Mouse (Mus musculus) right cerebral cortex, adult 2 months (tissue): ENCODE results near the gene Srsf2.
A peak's percentile ranks its signal among the peaks of the same experiment; 100 is the strongest.
"Not testable (repeated sequence)": the region's sequence is repeated elsewhere in the genome, so short reads cannot be mapped to it uniquely, and the experiment has no call there.

ENCODE experiments used
- DNase-seq, 2 experiments: peaks; one replicate each; pipeline ENCODE4 v3.0.0; 2021 to 2022; ENCODE audit warnings: low spot score in 2 of 2

Srsf2 gene

DNA sequence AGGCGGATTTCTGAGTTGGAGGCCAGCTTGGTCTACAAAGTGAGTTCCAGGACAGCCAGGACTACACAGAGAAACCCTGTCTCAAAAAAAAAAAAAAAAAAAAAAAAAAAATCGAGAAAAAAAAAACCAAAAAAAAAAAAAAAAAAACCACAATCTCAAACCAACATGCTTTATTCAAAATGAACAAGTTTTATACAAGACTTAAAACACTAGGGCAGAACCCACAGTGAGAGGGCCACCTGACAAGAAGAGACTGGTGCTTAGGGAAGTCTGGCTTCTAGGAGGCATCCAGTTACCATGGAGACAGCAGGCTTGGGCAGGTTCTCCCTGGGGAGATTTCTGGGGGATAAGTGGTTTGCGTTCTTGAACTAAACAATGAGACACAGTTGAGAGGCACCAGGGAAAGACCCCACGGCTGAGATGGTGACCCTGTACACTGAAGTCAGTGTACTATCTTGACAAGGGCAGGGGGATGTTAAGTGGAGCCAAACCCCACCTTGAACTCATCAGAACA lies 20.7 kb downstream of the Srsf2 start:
- no peak for DNase-seq

DNA sequence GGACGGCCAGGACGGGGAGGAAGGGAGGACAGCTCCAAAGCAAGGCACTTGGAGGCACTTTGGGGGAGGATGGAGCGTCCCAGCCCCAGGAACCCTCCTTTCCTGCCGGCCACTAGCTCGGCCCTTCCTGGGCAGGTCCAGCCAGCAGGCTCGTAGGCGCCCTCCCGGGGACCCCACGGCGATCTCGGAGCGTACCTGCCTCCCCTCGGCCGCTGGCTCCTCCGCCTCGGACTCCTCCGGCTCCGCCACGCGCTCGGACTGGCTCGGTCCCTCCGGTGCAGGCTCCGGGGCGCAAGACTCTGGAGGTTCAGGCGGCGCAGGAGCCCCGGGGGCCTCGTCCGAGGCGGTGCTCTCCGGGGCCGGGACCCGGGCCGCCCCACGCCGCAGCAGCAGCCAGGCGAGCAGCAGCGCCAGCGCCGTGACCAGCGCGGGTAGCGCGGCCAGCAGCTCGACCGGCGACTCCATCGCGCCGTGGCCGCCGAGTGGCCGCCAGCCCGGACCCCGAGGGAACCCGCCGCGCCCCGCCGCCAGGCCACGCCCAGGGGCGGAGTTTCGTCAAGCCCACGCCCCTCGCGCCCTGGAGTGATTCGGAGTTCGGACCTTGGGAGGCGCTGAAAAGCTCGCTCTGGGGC lies 25.2 kb downstream of the Srsf2 start, which contains the start of gene Mxra7:
Gene Mxra7 (minus strand): TSS at position 513 of the 632 bp plus-strand sequence.
- no peak for DNase-seq

DNA sequence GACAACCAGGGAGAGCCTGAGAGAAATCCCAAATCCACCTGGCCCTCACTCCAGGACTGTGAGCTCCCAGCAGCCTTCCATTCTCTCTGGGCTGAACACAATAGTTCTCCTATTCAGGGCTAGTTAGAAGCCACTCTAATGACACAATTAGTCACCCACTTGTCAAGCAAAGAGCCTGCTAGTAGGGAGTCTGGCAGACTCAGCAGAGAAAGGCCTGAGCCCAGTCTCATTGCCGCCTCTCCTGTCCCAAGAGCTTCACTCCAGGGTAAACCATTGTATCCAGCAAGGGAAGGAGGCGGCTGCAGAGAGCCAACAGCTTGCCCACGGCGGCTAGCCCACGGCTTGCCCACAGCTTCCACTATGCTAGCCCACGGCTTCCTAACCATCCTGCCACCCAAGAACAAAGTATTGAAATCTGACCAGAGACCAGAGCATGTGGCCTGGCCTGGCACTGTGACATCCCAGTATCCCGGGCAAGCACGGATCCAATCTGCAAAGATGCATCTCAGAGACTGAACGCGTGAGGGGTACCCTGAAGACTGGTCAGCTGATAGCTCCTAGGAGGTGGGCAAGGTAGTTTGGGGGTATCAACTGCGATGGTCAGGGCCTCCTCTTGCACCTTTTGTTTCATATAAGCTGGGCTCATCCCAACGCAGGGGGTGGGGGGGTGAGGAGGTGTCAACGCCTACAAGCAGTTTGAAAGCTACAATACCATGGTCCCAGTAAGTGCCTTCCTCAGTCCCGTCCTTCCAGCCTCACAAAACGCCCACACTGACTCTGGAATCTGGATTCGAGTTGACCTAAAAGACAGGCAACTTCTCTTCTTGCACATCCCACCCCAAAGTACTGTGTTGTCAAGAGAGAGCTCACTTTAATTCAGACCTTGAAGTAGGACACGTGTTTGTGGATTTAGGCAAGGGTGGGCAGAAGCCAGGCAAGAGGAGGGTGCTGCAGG lies 26.1 kb downstream of the Srsf2 start:
- no peak for DNase-seq

DNA sequence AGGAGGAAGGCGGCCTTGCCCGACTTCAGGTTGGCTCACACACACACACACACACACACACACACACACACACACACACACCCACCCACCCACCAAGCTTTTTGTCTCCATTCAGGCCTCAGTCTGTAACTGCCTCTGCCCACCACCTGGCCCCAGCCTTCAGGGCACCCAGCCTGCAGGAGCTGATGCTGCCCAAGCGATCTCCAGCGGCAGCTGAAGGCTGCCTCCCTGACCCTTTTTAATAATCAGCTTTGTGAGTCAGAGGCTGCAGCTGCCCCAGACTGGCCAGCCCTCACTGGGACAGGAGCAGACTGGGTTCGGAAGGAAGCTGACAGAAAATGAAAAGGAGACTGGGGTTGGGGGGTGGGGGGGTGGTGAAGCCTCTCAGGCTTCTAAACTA lies 27.7 kb downstream of the Srsf2 start:
- DNase-seq = no peak

DNA sequence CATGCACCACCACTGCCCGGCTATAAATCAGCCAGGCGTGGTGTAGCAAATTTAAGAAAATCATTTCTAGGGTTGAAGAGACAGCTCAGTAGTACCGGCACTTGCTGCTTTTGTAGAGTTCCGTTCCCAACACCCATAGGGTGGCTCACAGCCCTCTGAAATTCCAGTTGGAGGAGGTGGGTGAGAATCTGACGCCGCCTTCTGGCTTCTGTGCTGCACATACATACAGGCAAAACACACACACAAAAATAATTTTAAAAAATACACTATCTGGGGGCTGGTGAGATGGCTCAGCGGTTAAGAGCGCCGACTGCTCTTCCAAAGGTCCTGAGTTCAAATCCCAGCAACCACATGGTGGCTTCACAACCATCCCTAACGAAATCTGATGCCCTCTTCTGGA lies 29.0 kb downstream of the Srsf2 start:
- not testable (repeated sequence) for DNase-seq

DNA sequence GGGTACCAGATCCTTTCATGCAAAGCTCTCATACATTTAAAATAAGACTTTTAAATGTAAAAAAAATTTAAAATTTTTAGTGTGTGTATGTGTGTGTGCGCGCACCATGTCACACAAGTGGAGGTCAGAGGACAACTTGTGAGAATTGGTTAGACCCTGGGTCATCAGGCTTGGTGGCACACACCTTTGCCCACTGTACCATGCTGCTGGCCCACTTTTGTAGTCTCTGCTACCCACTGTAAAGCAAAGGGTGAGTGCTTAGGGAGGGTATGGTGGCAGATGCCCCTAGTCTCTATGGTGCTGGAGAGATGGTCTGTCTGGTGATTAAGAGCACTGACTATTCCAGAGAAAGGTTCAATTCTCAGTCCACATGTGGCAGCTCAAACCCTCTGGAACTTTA lies 29.6 kb downstream of the Srsf2 start:
- DNase-seq = no peak

DNA sequence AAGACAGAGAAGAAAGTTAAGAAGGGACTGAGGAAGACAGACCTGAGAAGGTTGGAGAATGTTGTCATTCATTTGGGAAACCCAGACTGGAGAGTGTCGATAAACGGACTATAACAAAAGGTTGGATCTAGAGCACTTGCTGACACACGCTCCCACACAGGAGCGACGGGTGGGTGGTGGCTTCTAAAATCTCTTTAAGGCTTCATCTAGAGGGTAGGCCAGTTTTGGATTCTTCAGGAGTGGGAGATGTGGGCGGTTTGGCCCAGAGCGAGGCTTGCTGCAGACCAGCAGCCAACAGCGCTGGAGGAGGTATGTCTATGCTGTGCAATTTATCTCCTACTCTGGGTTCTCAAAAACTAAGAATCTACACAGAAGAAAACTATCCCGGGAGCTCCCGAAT lies 30.3 kb downstream of the Srsf2 start:
- no peak for DNase-seq

DNA sequence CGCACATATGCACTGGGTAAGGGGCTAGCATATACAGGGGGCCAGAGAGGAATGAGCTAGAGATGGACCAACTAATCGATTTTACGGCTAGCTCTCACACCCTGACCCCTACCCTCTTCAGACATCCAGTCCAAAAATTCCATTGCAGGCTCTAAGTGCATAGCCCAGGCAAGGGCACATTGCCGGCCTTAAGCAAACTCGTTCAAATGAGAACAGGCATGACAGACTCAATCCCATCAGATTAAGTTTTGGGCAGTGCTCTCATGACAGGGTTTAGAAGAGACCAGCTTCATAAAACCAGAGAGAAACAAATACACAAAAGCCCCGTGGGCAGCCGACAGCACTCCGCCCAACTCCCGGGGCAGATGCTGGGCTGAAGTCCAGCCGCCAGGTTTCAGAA lies 30.7 kb downstream of the Srsf2 start:
- DNase-seq = no peak

DNA sequence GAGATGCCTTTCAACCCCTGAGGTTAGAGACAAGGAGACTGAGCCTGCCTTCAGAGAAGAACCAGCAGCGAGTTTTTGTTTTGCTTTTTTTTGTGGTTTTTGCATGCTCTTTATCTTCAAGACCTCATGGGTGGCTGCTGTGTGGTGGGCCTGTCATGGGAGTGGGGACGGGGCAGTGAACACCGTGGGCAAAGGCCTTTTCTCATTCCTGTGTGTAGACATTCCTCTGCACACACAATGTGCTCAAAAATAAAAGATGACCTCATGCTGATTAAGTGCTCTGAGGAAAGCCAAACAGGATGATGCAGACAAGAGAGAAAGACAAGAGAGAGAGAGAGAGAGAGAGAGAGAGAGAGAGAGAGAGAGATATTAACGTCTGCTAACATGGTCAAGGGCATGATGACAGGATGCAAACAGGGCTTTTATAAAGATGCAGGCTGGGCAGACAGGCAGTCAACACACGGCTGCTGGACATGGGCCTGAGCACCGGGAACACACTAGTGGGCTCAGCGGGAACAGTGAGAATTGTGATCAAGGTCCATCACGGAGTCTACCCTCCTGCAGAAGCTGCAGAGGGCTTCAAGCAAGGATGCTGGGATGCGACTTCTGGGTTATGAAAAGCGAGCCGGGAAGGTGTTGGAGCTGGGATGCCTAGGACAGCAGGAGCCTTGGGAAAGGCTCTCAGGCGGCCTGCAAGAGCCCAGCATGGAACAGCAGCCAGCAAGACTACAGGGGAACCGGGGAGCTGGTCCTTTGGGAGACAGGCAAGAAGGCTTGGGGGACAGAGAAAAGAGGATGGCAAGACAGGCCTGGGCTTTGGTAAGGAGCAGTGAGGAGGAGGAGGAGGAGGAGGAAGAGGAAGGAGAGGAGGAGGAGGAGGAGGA lies 31.6 kb downstream of the Srsf2 start:
- no peak for DNase-seq

DNA sequence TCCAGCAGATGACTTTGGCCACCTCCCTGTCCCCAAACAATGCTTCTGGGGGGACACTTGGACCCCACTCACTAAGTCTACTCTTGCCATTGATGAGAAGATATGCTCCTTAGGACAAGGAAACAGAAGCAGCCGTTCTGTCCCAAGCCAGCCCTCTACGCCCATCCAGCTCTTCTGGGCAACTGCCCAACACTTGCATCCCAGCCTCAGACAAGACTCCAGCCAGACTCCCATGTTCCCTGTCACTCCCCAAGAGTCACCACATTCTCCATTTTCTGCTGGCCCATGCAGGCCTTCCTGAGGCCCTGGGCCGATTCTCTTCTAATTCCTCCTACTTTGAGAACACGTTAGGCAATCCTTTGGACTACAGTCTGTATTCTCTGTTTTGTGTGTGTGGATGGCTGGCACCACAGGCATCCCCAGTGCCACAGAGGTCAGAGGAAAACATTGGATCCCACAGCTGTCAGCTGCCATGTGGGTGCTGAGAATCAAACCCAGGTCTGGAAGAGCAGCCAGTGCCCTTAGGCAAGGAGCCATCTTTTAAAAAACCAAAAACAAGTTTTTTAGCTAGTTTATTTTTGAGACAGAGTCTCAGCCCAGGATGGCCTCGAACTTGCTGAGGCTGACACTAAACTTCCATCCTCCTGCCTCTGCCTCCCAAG lies 32.8 kb downstream of the Srsf2 start:
- DNase-seq = no peak

DNA sequence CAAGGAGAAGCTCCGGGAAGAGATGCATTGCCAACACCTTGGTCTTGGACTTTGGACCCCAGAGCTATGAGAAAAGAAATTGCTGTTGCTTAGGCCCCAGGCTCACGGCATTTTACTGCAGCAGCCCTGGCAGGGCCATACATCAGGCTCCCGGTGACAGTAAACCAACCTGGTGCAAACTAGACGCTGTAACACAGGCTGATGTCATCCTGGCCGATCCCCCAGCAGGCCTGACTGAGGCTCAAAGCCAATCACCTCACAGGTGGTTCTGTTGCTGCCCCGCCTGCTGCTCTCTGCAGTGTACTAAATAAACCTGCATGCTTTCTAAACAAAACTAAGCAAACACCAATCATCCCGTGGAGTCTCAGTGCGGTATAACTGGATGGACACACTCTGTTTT lies 34.2 kb downstream of the Srsf2 start:
- no peak for DNase-seq

DNA sequence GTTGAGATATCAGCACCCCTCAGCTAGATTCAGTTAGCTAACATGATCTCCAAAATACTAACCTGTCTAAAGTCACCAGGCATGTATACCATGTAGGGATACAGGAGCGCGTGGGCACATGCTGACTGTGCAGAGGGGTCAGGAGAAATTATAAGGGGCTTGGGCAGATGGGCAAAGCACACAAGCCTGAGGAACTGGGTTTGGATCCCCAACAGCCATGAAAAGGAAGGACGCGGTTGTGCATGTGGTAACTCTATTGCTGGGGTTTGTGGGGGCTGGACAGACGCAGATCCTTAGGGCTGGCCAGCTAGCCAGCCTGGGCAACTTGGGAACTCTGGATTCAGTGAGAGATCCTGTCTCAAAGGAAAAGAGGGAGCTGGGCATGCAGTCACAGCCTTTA lies 35.3 kb downstream of the Srsf2 start:
- DNase-seq = no peak

DNA sequence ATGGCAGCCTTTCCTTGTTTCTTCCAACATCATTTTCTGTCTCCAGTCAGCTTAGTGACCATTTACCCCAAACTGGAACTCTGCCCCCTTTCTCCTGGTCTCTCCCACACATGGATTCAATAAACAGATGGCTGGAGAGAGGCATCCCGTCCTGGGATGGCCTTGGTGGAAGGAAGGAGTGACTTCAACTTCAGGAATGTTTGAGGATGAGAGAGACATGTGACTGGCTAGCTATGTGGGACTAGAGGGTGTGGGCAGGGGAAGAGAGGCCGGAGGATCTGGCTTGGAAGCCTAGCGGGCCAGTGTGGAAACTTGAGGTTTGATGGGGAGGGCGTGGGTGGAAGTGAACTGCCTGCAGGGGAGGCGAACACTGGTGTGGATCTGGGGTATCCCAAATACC lies 36.1 kb downstream of the Srsf2 start:
- DNase-seq = no peak

DNA sequence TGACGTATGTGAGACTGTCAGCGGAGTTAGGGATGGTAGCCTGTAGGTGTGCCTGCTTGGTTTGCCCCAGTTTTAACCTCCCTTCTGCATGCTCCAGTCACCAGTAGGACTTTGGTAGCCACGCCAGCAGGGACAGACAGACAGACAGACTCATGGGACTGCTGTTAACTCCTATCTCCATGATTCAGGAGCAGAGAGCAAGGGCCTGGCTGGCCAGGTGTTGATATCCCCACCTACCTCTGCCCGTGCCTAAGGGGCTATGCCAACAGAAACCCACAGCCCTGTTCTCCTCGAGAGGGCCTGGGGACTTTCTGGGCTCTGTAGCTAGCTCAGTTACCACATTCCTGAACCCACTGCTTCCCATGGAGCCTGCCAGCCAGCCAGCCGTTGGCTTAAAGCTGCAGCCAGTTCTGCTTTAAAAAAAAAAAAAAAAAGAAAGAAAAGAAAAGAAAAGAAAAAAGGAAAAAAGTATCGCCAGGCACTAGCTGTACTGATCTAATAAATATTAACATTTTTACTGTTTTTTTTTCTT lies 37.9 kb downstream of the Srsf2 start:
- no peak for DNase-seq

DNA sequence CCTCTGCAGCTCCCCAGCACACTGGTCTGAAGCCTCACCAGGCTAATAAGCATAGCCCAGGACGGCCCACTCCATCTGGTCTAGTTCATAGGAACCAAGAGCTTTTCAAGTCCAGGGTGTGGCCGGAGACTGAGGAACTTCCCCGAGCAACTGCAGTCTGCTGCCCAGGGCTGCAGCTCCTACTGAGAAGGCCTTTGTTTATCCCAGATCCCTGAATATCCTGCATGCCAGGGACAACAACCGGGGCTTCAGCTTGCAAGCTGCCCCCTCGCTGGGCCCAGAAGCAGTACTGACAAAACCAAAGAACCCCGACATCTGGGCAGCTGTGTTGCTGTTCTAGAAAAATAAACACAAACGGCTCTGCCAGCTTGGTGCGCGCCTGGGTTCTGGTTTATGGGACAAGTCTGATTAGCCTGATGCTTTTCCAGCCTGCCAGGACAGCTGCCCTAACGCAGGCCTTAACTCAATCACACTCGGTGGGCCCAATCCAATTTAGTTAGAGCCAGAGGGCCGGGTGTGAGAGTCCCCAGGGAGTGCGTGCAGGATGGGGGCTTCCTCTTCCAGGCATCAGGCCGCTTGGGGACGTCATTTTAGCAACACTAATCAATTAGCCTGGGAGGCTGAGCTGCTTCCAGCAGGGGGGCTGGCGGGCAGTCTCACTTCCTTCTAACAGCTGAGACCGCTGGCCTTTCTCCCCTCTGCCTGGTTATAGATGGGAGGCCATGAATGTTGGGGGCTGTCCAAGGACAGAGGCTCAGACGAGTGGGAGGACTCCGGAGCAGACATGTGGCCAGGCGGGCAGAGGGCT lies 38.6 kb downstream of the Srsf2 start:
- no peak for DNase-seq

DNA sequence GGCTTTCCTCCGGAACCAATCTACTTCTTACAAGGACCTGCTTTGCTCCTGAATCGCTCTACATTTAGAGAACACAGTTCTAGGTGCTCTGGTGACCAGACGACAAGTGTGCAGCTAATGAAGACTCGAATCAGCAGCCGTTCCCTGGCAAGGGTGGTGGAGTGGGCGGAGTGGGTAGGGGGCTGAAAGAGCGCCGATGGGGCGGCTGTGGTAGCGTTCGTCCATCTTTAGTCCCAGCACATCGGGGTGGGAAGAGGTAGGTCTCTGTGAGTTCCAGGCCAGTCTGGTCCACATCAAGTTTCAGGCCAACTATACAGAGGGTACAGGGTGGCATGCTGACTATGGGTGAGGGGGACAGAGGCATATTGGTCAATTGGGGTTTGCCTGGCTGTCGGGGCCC lies 39.3 kb downstream of the Srsf2 start:
- no peak for DNase-seq

DNA sequence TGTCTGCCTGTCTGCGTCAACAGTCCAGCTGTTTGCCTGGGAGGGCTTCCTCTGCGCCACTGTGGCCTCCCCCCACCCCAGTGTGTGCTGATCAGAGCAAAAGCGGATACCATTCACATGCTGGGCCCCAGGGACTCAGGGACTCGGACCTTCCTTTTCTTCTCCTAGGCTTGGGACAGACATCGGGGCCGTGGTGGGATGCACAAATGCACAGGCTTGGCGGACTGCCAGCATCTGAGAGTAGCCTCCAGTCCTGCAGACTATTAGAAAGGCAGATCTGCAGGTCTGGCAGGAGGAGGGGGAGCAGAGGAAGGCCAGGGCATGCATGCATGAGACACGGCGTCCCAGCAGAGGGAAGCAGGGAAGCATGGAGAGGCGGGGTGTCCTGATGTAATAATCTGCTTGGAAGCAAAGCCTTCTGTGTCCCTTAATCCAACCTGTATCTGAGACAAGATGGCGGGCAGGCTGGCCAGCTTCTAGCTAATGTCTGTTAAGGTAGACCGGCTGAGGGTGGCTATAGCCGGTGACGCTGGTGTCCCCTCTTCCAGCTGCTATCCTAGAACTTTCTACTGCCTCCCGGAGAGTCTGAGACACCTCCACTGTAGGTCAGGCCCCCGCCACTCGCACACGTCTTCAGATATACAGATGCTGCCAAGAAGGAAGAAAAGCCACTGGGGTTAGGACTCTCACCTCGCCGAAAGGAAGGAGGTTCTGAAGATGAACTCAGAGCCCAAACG lies 39.9 kb downstream of the Srsf2 start:
- DNase-seq = no peak

DNA sequence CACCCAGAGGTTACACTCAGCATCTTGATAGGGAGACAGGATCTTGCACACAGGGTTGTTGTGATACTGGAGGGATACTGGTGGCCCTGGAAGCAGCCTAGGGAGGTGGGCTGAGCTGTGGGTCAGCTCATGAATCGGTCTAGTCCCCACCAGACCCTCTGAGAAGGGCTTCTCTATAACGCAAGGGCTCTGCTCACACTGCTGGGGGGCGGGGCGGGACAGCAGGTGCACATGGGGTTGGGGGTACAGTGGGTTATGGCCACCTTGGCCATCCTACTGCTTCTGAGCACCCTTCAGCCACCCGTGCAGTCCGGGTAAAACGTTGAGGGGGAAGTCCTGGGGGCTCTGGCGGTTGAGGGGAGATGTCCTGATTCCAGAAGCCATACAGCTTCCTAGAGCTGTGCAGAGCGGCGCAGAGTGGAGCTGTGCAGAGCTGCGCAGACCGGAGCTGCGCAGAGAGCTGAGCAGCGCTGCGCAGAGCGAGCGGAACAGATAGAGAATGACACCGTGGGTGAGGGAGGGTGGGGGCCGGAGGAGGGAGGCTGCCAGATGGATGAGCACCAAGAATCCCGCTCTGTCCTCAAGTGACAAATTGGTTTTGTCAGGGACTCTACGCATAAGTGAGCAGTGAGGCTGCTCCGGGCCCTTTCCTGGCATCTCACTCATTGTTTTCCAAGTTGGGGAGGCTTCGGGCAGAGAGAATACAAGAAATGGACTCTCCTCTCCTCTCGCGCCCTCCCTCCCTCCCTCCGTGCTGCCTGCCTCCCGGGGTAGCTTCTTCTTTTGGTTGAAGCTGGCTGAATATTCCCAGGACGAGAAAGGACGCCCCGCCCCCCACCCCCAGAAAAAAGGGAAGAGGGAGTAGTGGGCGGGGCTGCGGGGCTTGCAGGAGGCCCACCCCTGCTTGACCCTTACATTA lies 41.7 kb downstream of the Srsf2 start:
- peak; percentile 78 to 79 for DNase-seq

DNA sequence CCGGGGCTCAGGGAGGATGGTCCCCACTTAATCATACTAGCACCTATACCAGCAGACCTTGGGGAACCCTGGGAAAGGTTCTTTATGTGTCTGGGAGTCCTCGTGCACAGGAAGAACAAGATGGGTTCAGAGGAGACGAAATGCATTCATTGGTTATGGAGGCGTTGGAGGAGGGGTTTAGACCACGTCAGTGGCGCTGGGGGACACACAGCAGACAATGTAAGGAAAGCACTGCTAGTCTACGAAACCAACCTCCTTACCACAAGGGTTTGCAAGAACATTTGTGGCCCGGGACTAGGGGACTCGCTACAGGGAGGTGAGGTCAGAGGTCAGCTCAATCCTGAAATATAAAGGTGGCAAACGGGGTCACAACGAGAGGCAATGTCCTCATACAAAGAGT lies 42.4 kb downstream of the Srsf2 start:
- no peak for DNase-seq
